Mouse (Mus musculus) intestine, postnatal 0 days (tissue): ENCODE results near the gene Dnaja1. TPM values are rescaled to one million over a fixed set of nuclear protein-coding genes. Genes with fewer than 3 reads are reported as not detected.

Source experiments
- ATAC-seq: fragments of 200-750 bp; cut with Nextera tagmentation; 2 replicates; pipeline ENCODE4 v1.8.0; 2017; ENCODE audit warnings: mild to moderate bottlenecking, moderate TSS enrichment, moderate library complexity
- H3K27ac ChIP-seq: fragments of 300-500 bp; sonication (generic); 2 replicates; pipeline ENCODE4 v1.5.1; 2014; ENCODE audit warnings: mild to moderate bottlenecking, low read depth, low read length, moderate library complexity
- H3K27me3 ChIP-seq: fragments of 300-500 bp; sonication (generic); replicated peaks from 2 replicates; pipeline ENCODE4 v1.6.1; 2014; ENCODE audit warnings: low read length, mixed read lengths; ENCODE audit not compliant: control insufficient read depth, insufficient read depth
- H3K36me3 ChIP-seq: fragments of 300-500 bp; sonication (generic); 2 replicates; pipeline ENCODE4 v1.6.1; 2014; ENCODE audit warnings: mild to moderate bottlenecking, moderate library complexity; ENCODE audit not compliant: control insufficient read depth, insufficient read depth
- H3K4me1 ChIP-seq: fragments of 300-500 bp; sonication (generic); replicated peaks from 2 replicates; pipeline ENCODE4 v1.6.1; 2014; ENCODE audit warnings: antibody characterized with exemption, low read length, mixed read lengths; ENCODE audit not compliant: control insufficient read depth, insufficient read depth
- H3K4me2 ChIP-seq: fragments of 300-500 bp; sonication (generic); replicated peaks from 2 replicates; pipeline ENCODE4 v1.6.1; 2014; ENCODE audit warnings: low read depth, mild to moderate bottlenecking, moderate library complexity
- H3K4me3 ChIP-seq: fragments of 300-500 bp; sonication (generic); 2 replicates; pipeline ENCODE4 v1.5.1; 2014; ENCODE audit warnings: low read depth, low read length
- H3K9ac ChIP-seq: fragments of 300-500 bp; sonication (generic); 2 replicates; pipeline ENCODE4 v1.6.1; 2014; ENCODE audit warnings: mild to moderate bottlenecking, low read depth, low read length
- H3K9me3 ChIP-seq: fragments of 300-500 bp; sonication (generic); 2 replicates; pipeline ENCODE4 v1.6.1; 2016; ENCODE audit warnings: mixed run types; ENCODE audit not compliant: control insufficient read depth
- CTCF ChIP-seq: sonication (generic); IDR thresholded peaks from 2 replicates; pipeline ENCODE4 v1.5.1; 2016; ENCODE audit warnings: low read depth, mild to moderate bottlenecking, control low read depth, antibody characterized with exemption, moderate library complexity
- WGBS: fragments of 180-500 bp; shearing (Covaris S2); extraction: QIAGEN DNeasy Blood & Tissue Kit; methylation state at CpG from one replicate; pipeline ENCODE4 v1.1.7; 2014; 5-methylcytosine and 5-hydroxymethylcytosine counted together
- polyA plus RNA-seq: library from polyadenylated mRNA; unstranded; fragments of >200 nt; fragmentation: Nextera tagmentation; extraction: Ambion mirVana; gene quantifications from 2 replicates; pipeline ENCODE4 v1.2.1, GENCODE M21; 2015

Dnaja1 gene
- polyA plus RNA-seq, 1 experiment from 2014 or later = 320 TPM

DNA sequence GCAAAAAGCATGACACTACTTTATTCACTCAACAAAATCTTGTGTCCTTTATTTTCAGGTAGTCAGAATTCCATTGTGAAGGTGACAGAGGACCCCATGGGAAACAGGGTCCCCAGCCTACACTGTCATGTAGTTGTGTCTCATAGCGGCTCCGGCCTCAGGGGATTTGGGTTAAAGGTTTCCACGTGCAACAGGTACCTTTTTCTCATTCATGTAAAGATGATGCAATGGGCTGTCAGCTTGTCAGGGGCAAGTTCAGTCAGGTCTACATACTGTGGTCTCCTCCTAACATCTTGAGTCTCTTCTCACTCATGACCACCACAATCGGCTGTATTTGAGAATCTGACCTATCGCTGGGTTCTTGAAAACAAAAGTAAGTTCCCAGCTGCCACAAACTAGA is 39.6 kb upstream of the Dnaja1 start:
- no peaks in the 10 kb centered on the region for H3K9me3 ChIP-seq
- no peak for ATAC-seq
- no peak overlapping the region for H3K27ac ChIP-seq
- no peak overlapping the region for H3K4me3 ChIP-seq
- no peak for TF ChIP-seq CTCF
- no peak overlapping the region for H3K9ac ChIP-seq
- no peaks in the 10 kb centered on the region for H3K27me3 ChIP-seq
- H3K4me2 ChIP-seq = no peak overlapping the region
- no peaks in the 10 kb centered on the region for H3K4me1 ChIP-seq
- WGBS = 83% methylated on average over 5 of the region's 5 CpGs
- peaks cover 6% of the 10 kb centered on the region; the same call in 1 of the 2 replicates for H3K36me3 ChIP-seq

DNA sequence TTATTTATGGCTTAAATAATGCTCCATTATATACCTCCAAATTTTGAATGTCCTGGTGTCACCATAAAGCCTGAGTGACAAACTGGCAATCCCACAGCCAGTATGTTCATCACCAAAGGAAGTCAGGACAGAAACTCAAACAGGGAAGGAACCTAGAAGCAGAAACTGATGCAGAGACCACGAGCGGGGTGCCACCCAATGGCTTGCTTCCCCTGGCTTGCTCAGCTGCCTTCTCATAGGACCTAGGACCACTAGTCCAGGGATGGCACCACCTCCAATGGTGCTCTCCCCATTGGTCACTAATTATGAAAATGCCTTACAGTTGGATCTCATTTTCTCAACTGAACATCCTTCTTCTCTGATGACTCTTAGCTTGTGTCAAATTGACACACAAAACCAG is 38.6 kb upstream of the Dnaja1 start:
- no peaks in the 10 kb centered on the region for H3K4me1 ChIP-seq
- H3K27me3 ChIP-seq = no peaks in the 10 kb centered on the region
- H3K9ac ChIP-seq = no peak overlapping the region
- peaks cover 11% of the 10 kb centered on the region; the same call in 1 of the 2 replicates for H3K36me3 ChIP-seq
- WGBS = 75% methylated on average over 2 of the region's 2 CpGs
- H3K4me2 ChIP-seq = no peak overlapping the region
- H3K9me3 ChIP-seq = no peaks in the 10 kb centered on the region
- TF ChIP-seq CTCF = no peak
- no peak overlapping the region for H3K27ac ChIP-seq
- ATAC-seq = no peak
- H3K4me3 ChIP-seq = no peak overlapping the region

DNA sequence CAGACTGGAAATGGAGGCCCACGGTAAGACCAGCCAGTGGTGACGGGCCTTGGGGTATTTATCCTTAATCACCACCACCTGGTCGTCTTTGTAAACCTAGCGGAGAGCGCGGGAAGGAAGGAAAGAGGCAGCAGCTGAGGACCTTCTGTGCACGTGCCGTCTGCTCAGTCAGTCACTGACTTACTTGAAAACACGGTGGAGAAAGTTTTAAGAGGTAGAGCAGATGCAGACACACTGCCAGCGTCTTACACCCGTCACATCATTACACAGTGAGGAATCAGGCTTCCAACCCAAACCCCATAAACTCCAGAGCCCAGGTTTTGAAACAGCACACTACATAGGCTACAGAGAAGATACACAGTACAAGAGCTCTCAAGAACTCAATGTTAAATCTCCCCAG is 30.9 kb upstream of the Dnaja1 start:
- no peaks in the 10 kb centered on the region for H3K27me3 ChIP-seq
- H3K9ac ChIP-seq = no peak overlapping the region
- H3K4me2 ChIP-seq = no peak overlapping the region
- no peak for TF ChIP-seq CTCF
- ATAC-seq = no peak
- no peak overlapping the region for H3K27ac ChIP-seq
- H3K36me3 ChIP-seq = peaks cover 65% of the 10 kb centered on the region
- no peak overlapping the region for H3K4me3 ChIP-seq
- no peaks in the 10 kb centered on the region for H3K4me1 ChIP-seq
- 84% methylated on average over 11 of the region's 11 CpGs for WGBS
- no peaks in the 10 kb centered on the region for H3K9me3 ChIP-seq

DNA sequence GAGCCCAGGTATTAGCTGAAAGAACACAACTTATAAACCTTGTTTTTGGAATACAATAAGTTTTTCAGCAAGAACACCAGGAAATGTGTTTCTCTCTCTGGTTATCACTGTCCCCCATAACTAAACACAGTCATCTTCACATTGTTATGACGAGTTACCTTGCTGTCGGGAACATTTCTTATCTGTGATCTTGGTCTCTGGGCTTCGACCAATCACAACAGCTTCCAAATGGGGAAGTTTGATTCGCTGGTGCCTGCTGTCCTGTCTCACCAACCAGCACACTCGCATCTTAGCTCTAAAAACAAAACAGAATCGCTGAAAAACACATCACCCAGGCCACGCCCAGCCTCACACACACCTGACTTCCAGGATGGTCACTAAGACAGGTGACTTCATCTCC is 24.9 kb upstream of the Dnaja1 start:
- peaks cover 40% of the 10 kb centered on the region for H3K36me3 ChIP-seq
- no peak overlapping the region for H3K9ac ChIP-seq
- no peak for ATAC-seq
- peaks cover 12% of the 10 kb centered on the region for H3K4me1 ChIP-seq
- no peak overlapping the region for H3K27ac ChIP-seq
- H3K4me3 ChIP-seq = no peak overlapping the region
- no peaks in the 10 kb centered on the region for H3K9me3 ChIP-seq
- H3K27me3 ChIP-seq = no peaks in the 10 kb centered on the region
- 78% methylated on average over 7 of the region's 7 CpGs for WGBS
- no peak for TF ChIP-seq CTCF
- H3K4me2 ChIP-seq = no peak overlapping the region

DNA sequence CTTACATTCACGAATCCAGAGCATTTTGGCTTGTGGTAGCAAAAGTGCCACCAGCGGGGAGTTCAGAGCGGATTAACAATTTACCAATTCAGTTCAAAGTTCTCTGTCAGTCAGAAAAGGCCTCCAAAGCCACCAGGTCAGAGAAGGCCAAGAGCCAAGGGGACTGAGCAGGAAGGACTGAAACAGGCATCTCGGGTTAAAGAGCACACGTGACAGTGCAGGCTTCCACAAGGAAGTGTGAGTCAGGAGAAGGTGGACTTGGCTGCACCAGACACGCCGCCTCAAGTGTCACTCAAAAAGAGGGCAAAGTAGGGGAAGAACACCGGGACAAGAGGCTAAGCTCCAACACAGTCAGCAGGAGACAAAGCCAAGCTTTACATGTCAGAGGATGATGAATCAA is 21.7 kb upstream of the Dnaja1 start:
- peak overlapping the region; percentile 42 for H3K4me2 ChIP-seq
- no peak for TF ChIP-seq CTCF
- ATAC-seq = peak; percentile 78
- no peaks in the 10 kb centered on the region for H3K9me3 ChIP-seq
- 36% methylated on average over 8 of the region's 8 CpGs for WGBS
- no peak overlapping the region for H3K9ac ChIP-seq
- H3K4me3 ChIP-seq = no peak overlapping the region
- peak overlapping the region; percentile 94 for H3K27ac ChIP-seq
- H3K4me1 ChIP-seq = peaks cover 12% of the 10 kb centered on the region
- no peaks in the 10 kb centered on the region for H3K27me3 ChIP-seq
- H3K36me3 ChIP-seq = peaks cover 13% of the 10 kb centered on the region; the same call in 1 of the 2 replicates

DNA sequence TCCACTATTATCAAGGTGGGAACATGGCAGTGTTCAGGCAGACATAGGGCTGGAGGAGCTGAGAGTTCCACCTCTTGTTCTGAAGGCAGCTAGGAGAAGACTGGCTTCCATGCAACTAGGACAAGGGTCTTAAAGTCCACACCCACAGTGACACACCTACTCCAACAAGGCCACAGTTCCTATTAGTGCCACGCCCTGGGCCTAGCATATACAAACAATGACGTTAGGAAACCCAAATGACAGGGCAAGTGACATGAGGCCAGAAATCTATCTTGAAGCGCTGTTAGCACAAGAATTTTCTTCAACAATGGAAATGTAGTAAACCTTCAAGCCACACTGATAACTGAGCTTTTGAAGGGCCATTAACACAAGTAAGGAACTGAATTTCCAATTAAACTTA is 20.2 kb upstream of the Dnaja1 start:
- no peak overlapping the region for H3K9ac ChIP-seq
- H3K4me2 ChIP-seq = peak overlapping the region; percentile 65

More for the DNA sequence above, 20.2 kb upstream of the Dnaja1 start:
- H3K9me3 ChIP-seq = no peaks in the 10 kb centered on the region
- no peak for ATAC-seq
- peak overlapping the region; percentile 94 for H3K27ac ChIP-seq
- no peak for TF ChIP-seq CTCF
- H3K4me1 ChIP-seq = peaks cover 12% of the 10 kb centered on the region
- 32% methylated on average over 3 of the region's 3 CpGs for WGBS
- H3K4me3 ChIP-seq = peak overlapping the region; percentile 52; the same call in 1 of the 2 replicates
- no peaks in the 10 kb centered on the region for H3K36me3 ChIP-seq
- H3K27me3 ChIP-seq = no peaks in the 10 kb centered on the region
